Mouse (Mus musculus) lung, embryonic 14.5 days (tissue): Measurements from ENCODE around the gene Rab40c. TPM values are rescaled to one million over a fixed set of nuclear protein-coding genes. Genes with fewer than 3 reads are reported as not detected.
A peak's percentile ranks its signal among the peaks of the same experiment; 100 is the strongest.

Experiments used
- ATAC-seq: fragments of 200-750 bp; cut with Nextera tagmentation; 2 replicates; pipeline ENCODE4 v1.8.0; 2017; ENCODE audit warnings: mild to moderate bottlenecking, moderate TSS enrichment, moderate library complexity; ENCODE audit not compliant: insufficient read depth
- DNase-seq: peaks from one replicate; pipeline ENCODE4 v3.0.0-alpha.2; 2015
- H3K27ac ChIP-seq: fragments of 300-500 bp; sonication (generic); 2 replicates; pipeline ENCODE4 v1.5.1; 2014; ENCODE audit warnings: low read depth, mild to moderate bottlenecking, moderate library complexity
- H3K27me3 ChIP-seq: fragments of 300-500 bp; sonication (generic); 2 replicates; pipeline ENCODE4 v1.6.1; 2014; ENCODE audit warnings: low read length, control low read depth; ENCODE audit not compliant: insufficient read depth
- H3K36me3 ChIP-seq: fragments of 300-500 bp; sonication (generic); 2 replicates; pipeline ENCODE4 v1.6.1; 2014; ENCODE audit warnings: control low read depth; ENCODE audit not compliant: insufficient read depth
- H3K4me1 ChIP-seq: fragments of 300-500 bp; sonication (generic); 2 replicates; pipeline ENCODE4 v1.6.1; 2014; ENCODE audit warnings: antibody characterized with exemption, control low read depth; ENCODE audit not compliant: insufficient read depth
- H3K4me2 ChIP-seq: fragments of 300-500 bp; sonication (generic); 2 replicates; pipeline ENCODE4 v1.6.1; 2014; ENCODE audit warnings: mild to moderate bottlenecking
- H3K4me3 ChIP-seq: fragments of 300-500 bp; sonication (generic); 2 replicates; pipeline ENCODE4 v1.5.1; 2014; ENCODE audit warnings: low read depth, low read length
- H3K9ac ChIP-seq: fragments of 300-500 bp; sonication (generic); 2 replicates; pipeline ENCODE4 v1.6.1; 2014
- H3K9me3 ChIP-seq: fragments of 300-500 bp; sonication (generic); 2 replicates; pipeline ENCODE4 v1.6.1; 2016; ENCODE audit warnings: low read depth, low read length, control low read depth
- CTCF ChIP-seq: IDR thresholded peaks from 2 replicates; pipeline ENCODE4 v1.5.1; 2016; ENCODE audit warnings: antibody characterized with exemption, low read depth
- WGBS: fragments of 180-500 bp; shearing (Covaris S2); extraction: QIAGEN DNeasy Blood & Tissue Kit; methylation state at CpG from one replicate; pipeline ENCODE4 v1.1.7; 2014; 5-methylcytosine and 5-hydroxymethylcytosine counted together
- polyA plus RNA-seq: library from polyadenylated mRNA; unstranded; fragments of >200 nt; fragmentation: Nextera tagmentation; extraction: Ambion mirVana; gene quantifications from 2 replicates; pipeline ENCODE4 v1.2.1, GENCODE M21; 2014

Rab40c gene
- polyA plus RNA-seq, 1 experiment from 2014 or later = 15.4 TPM

GRCm38 (mm10) chr17:25879750-25880149 lies 39.8 kb downstream of the Rab40c start:
- peaks cover 7% of the 10 kb centered on the region; the same call in 1 of the 2 replicates for H3K4me1 ChIP-seq
- no peak overlapping the region for H3K27ac ChIP-seq
- no peak for ATAC-seq
- no peak overlapping the region for H3K4me2 ChIP-seq
- H3K9me3 ChIP-seq = no peaks in the 10 kb centered on the region
- no peaks in the 10 kb centered on the region for H3K27me3 ChIP-seq
- H3K4me3 ChIP-seq = no peak overlapping the region
- 75% methylated on average over 8 of the region's 8 CpGs for WGBS
- no peak for TF ChIP-seq CTCF
- peaks cover 60% of the 10 kb centered on the region for H3K36me3 ChIP-seq
- no peak for DNase-seq
- no peak overlapping the region for H3K9ac ChIP-seq

GRCm38 (mm10) chr17:25879261-25879660 lies 40.3 kb downstream of the Rab40c start:
- no peaks in the 10 kb centered on the region for H3K9me3 ChIP-seq
- peaks cover 7% of the 10 kb centered on the region; the same call in 1 of the 2 replicates for H3K4me1 ChIP-seq
- H3K4me2 ChIP-seq = no peak overlapping the region
- H3K27me3 ChIP-seq = no peaks in the 10 kb centered on the region
- WGBS = 52% methylated on average over 4 of the region's 4 CpGs
- no peak overlapping the region for H3K9ac ChIP-seq
- DNase-seq (peak; percentile 39), ATAC-seq (no peak)
- peaks cover 55% of the 10 kb centered on the region for H3K36me3 ChIP-seq
- TF ChIP-seq CTCF = peak; percentile 58
- H3K4me3 ChIP-seq = no peak overlapping the region
- H3K27ac ChIP-seq = no peak overlapping the region

- H3K9me3 ChIP-seq = no peaks in the 10 kb centered on the region
- H3K36me3 ChIP-seq = peaks cover 49% of the 10 kb centered on the region
- DNase-seq (no peak), ATAC-seq (no peak)
- H3K4me2 ChIP-seq = no peak overlapping the region
- H3K4me3 ChIP-seq = no peak overlapping the region
- WGBS = 89% methylated on average over 19 of the region's 19 CpGs
- no peak overlapping the region for H3K27ac ChIP-seq
- H3K4me1 ChIP-seq = peaks cover 12% of the 10 kb centered on the region; the same call in 1 of the 2 replicates
- H3K9ac ChIP-seq = no peak overlapping the region
- H3K27me3 ChIP-seq = no peaks in the 10 kb centered on the region
- no peak for TF ChIP-seq CTCF
Observed at GRCm38 (mm10) chr17:25878611-25879180, 40.8 kb downstream of the Rab40c start.

GRCm38 (mm10) chr17:25877741-25878610 lies 41.6 kb downstream of the Rab40c start:
- no peak for DNase-seq
- H3K4me1 ChIP-seq = peaks cover 12% of the 10 kb centered on the region; the same call in 1 of the 2 replicates

GRCm38 (mm10) chr17:25877025-25877424 lies 42.5 kb downstream of the Rab40c start:
- no peak overlapping the region for H3K4me3 ChIP-seq
- H3K27ac ChIP-seq = no peak overlapping the region
- no peak for TF ChIP-seq CTCF
- peaks cover 12% of the 10 kb centered on the region; the same call in 1 of the 2 replicates for H3K4me1 ChIP-seq
- H3K27me3 ChIP-seq = no peaks in the 10 kb centered on the region
- no peaks in the 10 kb centered on the region for H3K9me3 ChIP-seq
- DNase-seq (no peak), ATAC-seq (no peak)
- H3K36me3 ChIP-seq = peaks cover 33% of the 10 kb centered on the region
- peak overlapping the region; percentile 18; the same call in 1 of the 2 replicates for H3K4me2 ChIP-seq
- H3K9ac ChIP-seq = no peak overlapping the region
- 80% methylated on average over 3 of the region's 3 CpGs for WGBS

More at GRCm38 (mm10) chr17:25877741-25878610, 41.6 kb downstream of the Rab40c start:
- 89% methylated on average over 32 of the region's 32 CpGs for WGBS
- Histone ChIP-seq H3K27ac (no peak overlapping the region), H3K36me3 (peaks cover 42% of the 10 kb centered on the region), H3K4me3 (no peak overlapping the region), H3K4me2 (no peak overlapping the region), H3K9me3 (no peaks in the 10 kb centered on the region), H3K27me3 (no peaks in the 10 kb centered on the region), H3K9ac (no peak overlapping the region)
- ATAC-seq = no peak
- no peak for TF ChIP-seq CTCF

- peak overlapping the region; percentile 76 for H3K4me3 ChIP-seq
- no peaks in the 10 kb centered on the region for H3K27me3 ChIP-seq
- no peak for ATAC-seq
- DNase-seq = no peak
- H3K9me3 ChIP-seq = no peaks in the 10 kb centered on the region
- H3K9ac ChIP-seq = peak overlapping the region; percentile 65
- H3K4me1 ChIP-seq = peaks cover 12% of the 10 kb centered on the region; the same call in 1 of the 2 replicates
- peak overlapping the region; percentile 94 for H3K4me2 ChIP-seq
- 61% methylated on average over 10 of the region's 10 CpGs for WGBS
- no peak overlapping the region for H3K27ac ChIP-seq
- TF ChIP-seq CTCF = no peak
- peaks cover 27% of the 10 kb centered on the region for H3K36me3 ChIP-seq
Observed at GRCm38 (mm10) chr17:25876347-25876915, 43.1 kb downstream of the Rab40c start.
